Mouse (Mus musculus): Measurements from ENCODE around the gene Lce1c.

DNA sequence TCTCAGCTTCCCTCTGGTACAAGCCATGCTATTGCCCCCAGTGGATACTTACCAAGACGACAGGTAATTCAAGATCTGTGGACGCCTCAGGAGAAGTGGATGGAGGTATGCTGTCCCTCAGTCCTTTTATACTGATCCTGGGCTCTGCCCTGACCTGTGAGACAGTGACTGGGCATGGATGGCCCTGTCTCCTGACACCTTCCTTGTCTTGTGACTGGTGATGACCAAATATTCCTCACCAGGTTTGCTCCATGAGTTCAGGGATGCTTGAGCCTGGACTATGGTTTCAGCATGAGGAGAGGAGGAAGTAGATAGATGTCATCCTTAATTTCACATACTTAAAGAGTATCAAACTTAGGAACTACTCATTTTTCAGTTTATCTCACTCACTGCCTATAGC lies 8.1 kb downstream of the Lce1c start, which contains the start of gene Lce1d:
- TF ChIP-seq CTCF (IDR thresholded peaks at IDR 0.05; ENCODE audit: low read depth) (no peak), EP300 (IDR thresholded peaks at IDR 0.05; ENCODE audit: low read depth) (no peak)

Measured in liver, postnatal 0 days (tissue).